Mouse (Mus musculus) G1E-ER4 (cell line): ENCODE results near the gene Fam102a. TPM values are rescaled to one million over a fixed set of nuclear protein-coding genes. Genes with fewer than 3 reads are reported as not detected.

Source experiments
- GATA1 ChIP-seq: IDR thresholded peaks from one replicate; pipeline ENCODE4 v1.8.0; 2012; ENCODE audit warnings: low read length, inconsistent platforms
- polyA plus RNA-seq: library from polyadenylated mRNA; stranded (reverse); fragments of >175 nt; gene quantifications from 2 replicates; pipeline ENCODE4 v1.2.3, GENCODE M21; 2012

The Fam102a gene
- polyA plus RNA-seq, 1 experiment = 11.4 TPM

DNA sequence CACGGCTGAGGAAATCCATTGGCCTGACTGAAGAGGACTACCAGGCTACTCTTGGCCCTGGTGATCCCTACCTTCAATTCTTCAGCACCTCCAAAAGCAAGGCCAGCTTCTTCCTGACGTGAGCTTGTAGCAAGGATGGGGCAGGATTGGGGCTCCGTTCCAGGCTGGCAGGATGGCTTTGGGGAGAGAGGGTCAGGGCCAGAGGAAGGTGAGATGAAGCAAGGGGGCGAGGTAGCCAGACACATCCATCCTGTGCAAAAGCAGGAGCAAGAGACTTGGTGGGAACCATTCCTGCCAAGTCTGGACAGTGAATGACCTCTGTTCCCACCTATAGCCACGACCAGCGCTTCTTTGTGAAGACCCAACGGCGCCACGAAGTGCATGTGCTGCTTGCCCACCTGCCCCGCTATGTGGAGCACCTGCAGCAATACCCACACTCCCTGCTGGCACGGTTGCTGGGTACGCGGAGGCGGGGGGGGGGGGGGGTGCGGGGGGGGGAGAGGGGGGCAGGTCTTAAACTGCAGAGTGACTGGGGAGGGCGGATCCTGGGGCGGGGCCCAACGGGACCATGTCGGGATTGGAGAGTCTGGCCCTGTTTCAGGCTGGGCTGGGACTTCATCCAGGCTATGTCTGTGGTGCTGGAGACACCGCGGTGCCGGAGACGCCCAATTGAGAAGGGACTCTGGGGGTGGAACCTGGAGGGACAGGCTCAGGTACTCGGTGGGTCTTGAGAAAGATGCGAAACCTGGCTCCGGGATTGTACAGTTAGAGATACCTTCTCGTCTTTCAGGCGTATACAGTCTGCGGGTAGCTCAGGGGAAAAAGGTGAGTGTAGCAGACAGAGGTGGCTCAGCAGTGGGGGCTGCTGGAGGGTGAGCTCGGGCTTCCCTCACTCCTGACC, 43.3 kb downstream of the Fam102a start:
- no peak for TF ChIP-seq GATA1

GRCm38 (mm10) chr2:32581450-32582095, 46.4 kb downstream of the Fam102a start:
- TF ChIP-seq GATA1 = no peak

DNA sequence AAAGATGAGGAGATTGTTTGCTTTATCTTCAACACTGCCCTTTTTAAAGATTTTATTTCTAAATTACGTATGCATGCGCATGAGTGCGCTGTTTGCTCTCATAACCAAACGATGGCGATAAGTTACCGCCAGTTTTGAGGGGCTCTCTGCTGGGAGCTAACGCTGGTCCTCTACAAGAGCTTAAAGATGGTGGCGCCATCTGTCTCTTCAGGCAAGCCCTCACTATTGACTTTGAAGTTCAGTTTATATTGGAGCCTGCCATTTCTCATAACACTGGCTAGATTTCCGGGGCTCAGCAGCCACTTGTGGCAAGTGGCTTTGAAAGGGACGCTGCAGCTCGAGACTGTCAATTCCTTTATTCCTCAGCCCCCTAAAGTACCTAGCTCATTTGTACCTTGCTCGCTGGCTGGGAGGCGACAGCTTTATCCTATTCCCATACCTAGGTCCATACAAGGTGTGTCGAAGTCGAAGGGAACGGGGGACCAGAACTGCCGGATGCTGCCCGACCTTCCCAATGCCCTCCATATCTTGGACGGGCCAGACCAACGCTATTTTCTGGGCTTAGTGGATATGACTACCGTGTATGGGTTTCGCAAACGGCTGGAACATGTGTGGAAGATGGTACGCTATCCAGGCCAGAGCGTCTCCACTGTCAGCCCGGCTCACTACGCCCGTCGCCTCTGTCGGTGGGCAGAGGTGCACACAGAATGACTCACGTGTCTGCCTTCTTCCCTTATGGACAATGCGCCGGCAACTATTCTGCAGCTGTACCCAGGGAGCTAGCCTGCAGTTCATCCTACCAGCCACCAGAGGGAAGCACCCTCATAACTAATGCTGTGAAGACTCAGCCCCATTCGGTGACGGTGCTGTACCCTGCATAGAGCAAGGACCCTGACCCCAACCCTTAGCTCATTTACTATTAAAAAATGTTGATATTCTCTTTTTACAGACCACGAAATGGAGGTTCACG, 48.0 kb downstream of the Fam102a start:
- no peak for TF ChIP-seq GATA1

DNA sequence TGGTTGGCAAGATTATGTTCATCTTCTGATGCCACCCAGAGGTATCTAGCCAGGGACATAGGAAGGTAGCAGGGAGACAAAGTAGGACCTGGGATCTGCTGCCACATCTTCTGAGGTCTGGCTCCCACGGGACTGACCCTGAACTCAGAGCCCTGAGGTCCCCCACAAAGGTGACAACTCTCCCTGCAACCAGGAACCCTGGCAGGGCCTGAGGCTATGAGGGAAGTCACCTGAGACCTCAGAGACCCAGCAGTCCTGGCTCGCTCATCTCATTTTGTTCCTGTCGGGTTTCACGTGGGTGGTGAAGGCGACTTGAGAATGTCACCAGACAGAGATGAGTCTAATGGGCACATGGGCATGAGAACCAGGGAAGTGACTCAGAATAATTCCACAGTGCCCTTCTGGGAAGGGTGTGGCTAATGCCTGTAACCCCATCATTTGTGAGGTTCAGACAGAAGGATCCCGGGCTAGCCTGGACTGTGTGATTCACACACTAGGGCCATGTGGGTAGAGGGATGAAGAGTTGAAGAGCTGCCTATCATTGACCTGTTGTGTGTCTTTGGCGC, 50.1 kb downstream of the Fam102a start:
- no peak for TF ChIP-seq GATA1

- TF ChIP-seq GATA1 = no peak
These were observed 51.8 kb downstream of the Fam102a start, which contains the start of gene St6galnac4 for GRCm38 (mm10) chr2:32586871-32587351. TSS of gene St6galnac4 (plus strand) at chr2:32587095.

DNA sequence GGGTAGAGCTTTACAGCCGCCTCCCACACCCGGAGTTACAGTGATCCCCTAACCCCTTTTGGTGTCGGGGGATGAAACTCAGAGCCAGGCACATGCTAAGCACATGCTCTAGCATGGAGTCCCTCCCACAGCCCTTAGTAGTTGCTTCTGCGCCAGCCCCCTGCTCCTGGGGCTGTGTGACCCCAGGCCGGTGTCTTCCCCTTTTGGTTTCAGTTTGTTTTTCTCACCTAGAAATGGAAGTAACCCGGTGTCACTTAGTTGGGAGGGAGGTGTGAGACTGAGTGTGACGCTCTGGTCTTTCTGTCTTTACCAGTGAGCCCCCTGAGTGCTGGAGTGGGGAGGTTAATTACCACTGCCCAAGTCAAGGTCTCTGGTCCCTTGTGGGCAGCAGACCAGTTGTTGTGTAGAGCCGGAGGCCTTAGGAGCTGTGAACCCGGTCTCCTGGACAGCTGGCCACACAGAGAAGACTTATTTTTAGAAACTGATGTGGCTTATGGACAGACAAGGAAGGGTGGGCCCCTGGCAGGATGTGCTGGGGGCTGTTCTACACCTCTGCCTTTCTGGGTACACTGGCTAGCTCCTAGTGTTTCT, 52.7 kb downstream of the Fam102a start:
- TF ChIP-seq GATA1 = no peak

DNA sequence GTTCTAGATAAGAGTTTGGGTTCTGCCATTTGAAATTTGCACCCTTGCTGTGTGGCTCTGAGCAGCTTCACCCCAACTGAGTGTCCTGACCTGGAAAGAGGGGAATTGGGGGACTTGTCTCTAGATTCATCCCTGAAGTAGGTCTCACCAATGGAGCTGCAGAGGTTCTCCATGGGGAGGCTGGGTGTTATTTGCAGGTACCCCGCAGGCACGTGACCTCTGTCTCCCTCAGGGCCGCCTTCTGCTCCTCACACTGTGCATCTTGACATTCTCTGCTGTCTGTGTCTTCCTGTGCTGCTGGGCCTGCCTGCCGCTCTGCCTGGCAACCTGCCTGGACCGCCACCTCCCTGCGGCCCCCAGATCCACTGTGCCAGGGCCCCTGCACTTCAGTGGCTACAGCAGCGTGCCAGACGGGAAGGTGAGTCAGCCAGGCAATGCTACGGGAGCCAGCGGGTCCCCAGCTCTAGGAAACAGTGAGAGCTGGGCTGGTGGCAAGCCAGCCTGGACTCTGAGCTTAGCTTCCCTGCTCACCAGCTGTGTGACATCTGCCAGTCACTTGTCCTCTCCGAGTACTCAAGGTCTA, 54.2 kb downstream of the Fam102a start:
- TF ChIP-seq GATA1 = no peak

- no peak for TF ChIP-seq GATA1
These were observed 55.1 kb downstream of the Fam102a start for GRCm38 (mm10) chr2:32590224-32590623.

- no peak for TF ChIP-seq GATA1
These were observed 56.1 kb downstream of the Fam102a start for GRCm38 (mm10) chr2:32591249-32591648.

DNA sequence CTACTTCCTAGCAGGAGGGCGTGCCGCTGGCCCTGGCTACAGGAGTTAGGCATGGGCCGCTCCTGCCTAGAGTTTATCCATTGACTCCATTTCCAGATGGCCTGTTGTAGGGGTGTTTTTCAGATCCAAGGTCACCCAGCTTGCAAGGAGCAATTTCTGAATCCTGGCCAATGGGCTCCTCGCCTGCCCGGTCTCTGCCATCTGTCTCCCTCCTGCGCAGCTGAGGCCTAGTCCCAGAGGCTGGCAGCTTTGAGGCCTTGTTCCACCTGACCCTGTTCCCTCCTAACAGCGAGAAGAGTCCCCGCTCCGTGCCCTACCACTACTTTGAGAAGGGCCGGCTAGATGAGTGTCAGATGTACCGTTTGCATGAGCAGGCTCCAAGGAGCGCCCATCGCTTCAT, 61.6 kb downstream of the Fam102a start:
- TF ChIP-seq GATA1 = no peak

DNA sequence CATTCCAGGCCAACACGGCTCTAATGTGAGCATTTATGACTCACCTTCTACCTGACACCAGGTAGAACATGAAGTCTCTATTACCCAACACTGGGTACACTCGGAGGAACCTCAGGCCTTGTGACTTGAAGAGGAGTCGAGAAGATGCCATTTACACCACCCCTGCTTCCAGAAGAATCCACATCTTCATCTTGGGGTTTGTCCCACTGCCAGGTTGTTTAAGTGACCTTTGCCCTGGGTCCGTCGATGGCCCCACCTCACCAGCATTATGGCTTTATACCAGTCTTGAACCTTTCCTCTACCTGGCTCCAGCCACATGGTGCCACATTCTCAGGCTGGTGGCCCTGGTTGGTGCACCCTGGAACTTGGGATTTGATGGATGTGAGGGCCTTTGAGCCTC, 62.1 kb downstream of the Fam102a start:
- TF ChIP-seq GATA1 = no peak

DNA sequence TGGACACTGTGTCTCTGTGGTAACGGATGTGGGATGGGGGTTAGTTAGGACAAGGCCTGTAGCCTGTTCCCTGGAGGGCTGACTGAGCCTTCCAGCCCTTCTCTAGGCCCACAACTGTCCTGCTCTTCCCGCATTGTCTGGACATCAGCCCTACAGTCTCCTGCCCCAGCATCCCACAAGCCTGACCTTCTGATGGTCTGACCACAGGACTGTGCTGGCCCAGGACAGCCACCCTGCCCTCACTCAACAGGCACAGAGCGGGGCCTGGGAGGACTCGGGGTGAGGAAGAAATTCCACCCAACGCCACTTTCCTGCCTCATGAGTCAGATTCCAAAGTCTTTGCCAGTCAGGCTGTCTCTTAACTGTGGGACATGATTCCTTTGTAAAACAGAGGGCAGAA, 62.6 kb downstream of the Fam102a start:
- TF ChIP-seq GATA1 = no peak

DNA sequence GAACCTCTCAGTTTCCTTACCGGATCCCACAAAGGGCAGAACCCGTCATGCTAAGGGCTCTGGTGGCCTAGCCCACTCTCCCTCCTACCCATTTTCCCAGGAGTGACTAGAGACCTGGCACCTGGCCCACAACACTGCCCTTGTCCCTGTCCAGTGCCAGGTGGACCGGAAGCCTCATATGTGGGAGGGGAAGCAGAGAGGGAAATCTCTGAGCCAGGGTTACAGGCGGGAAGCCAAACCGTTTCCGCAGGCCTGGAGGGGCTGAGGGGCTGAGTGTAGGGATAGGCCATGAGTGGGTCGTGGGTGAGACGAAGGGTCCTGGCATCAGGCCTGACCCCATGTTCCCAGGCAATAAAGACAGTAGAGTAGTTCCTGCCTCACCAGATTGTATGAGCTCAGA, 63.4 kb downstream of the Fam102a start:
- no peak for TF ChIP-seq GATA1

- no peak for TF ChIP-seq GATA1
These were observed 64.3 kb downstream of the Fam102a start, which contains the start of gene St6galnac6 for GRCm38 (mm10) chr2:32599409-32599808. TSS of gene St6galnac6 (plus strand) at chr2:32599709.
